Mouse (Mus musculus): ENCODE measurements around the gene Taok1. TPM values are rescaled to one million over a fixed set of nuclear protein-coding genes. Genes with fewer than 3 reads are reported as not detected.
A peak's percentile ranks its signal among the peaks of the same experiment; 100 is the strongest.

Gene Taok1
- polyA plus RNA-seq, 1 experiment from 2014 or later = 14.3 TPM

DNA sequence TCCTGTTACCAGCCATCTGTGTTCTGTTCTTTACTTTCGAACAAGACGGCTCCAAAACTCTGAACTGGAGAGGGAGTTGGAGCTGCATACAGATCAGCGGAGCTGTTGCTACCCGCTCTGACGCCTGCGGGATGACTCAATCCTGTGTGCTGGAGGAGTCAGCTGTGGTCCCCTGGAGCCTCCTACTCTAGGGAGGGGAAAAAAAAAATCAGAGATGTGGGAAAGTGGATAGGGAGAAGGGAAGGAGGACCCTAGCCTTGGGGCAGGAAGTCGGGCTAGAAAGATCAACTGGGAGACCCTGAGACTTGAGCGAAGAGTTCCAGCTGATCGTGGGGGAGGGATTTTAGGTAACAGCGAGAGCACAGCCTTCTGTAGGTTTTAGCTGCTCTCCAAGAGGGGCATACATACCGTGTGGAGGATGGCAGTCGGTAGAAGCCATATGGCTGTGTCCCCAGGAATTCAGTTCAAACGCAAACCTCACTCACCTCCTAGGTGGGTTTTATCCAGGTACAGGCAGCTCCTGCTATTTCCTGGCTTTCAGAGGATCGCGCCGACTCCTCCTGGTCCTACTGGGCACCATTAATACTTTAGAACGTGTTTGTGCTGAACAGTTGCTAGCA is 16.9 kb upstream of the Taok1 start:
- Histone ChIP-seq H3K4me1 (peaks cover 18% of the 10 kb centered on the region), H3K9me3 (no peaks in the 10 kb centered on the region), H3K4me2 (peak overlapping the region; percentile 75), H3K27me3 (peaks cover 5% of the 10 kb centered on the region; the same call in 1 of the 2 replicates), H3K27ac (no peak overlapping the region), H3K9ac (peak overlapping the region; percentile 63), H3K36me3 (no peaks in the 10 kb centered on the region), H3K4me3 (peak overlapping the region; percentile 36)
- ATAC-seq (ENCODE audit: insufficient number of reproducible peaks, insufficient read depth, low FRiP score, low TSS enrichment, low read depth) = no peak
- under 1% methylated on average over 17 of the region's 17 CpGs for WGBS

DNA sequence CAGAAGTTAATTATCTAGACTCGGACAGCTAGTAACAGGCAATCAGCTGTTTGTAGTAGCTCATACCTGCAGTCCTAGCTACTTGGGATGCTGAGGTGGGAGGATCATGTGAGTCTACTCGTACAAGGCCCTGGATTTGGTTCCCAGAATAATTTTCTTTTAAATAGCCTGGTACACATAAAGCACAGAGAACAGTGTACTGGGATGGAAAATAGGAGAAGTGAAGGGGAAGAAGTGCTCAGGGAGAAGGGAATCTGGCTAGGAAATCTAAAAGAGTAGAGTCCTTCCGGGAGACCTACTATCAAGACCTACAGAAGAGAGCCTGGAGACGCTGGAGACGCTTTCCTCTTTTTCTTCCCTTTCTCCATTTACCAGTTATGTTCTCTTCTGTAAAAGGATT is 16.4 kb upstream of the Taok1 start:
- no peak for ATAC-seq (ENCODE audit: insufficient number of reproducible peaks, insufficient read depth, low FRiP score, low TSS enrichment, low read depth)
- H3K9me3 ChIP-seq = no peaks in the 10 kb centered on the region
- peak overlapping the region; percentile 36 for H3K4me3 ChIP-seq
- no peaks in the 10 kb centered on the region for H3K36me3 ChIP-seq
- 0 out of 2 replicates have a peak overlapping the region, but pooled peaks have one; percentile 12 for H3K27ac ChIP-seq
- H3K9ac ChIP-seq = peak overlapping the region; percentile 63
- H3K27me3 ChIP-seq = peaks cover 5% of the 10 kb centered on the region; the same call in 1 of the 2 replicates
- H3K4me1 ChIP-seq = peaks cover 18% of the 10 kb centered on the region
- H3K4me2 ChIP-seq = peak overlapping the region; percentile 75
- 21% methylated on average over 5 of the region's 5 CpGs for WGBS

DNA sequence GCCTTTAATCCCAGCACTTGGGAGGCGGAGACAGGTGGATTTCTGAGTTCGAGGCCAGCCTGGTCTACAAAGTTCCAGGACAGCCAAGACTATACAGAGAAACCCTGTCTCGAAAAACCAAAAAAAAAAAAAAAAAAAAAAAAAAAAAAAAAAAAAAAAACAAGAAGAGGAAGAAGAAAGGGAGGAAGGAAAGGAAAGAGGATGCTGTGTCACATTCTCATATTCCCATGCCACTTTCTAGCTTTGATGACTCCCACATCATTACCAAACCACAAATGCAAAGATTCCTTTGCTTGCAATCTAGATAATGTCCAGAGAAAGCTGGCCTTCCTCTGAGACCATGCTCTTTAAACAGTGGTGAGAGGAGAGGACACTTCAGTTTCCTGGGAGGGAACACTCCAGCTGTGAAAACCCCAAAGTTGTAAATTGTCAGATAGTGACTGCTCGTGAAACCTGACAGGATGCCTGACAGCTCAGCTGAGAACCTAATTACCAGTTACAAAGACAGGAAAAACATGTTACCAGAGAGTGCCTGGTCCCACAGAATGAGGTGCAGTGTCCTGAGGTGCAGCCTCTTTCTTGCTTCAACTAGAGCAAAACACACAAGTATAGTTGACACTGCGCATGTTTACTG is 14.4 kb upstream of the Taok1 start:
- Histone ChIP-seq H3K36me3 (no peaks in the 10 kb centered on the region), H3K4me2 (no peak overlapping the region), H3K27ac (no peak overlapping the region), H3K4me3 (no peak overlapping the region), H3K4me1 (peaks cover 18% of the 10 kb centered on the region), H3K27me3 (peaks cover 5% of the 10 kb centered on the region; the same call in 1 of the 2 replicates), H3K9ac (no peak overlapping the region), H3K9me3 (no peaks in the 10 kb centered on the region)
- WGBS = 60% methylated on average over 5 of the region's 5 CpGs
- no peak for ATAC-seq (ENCODE audit: insufficient number of reproducible peaks, insufficient read depth, low FRiP score, low TSS enrichment, low read depth)

DNA sequence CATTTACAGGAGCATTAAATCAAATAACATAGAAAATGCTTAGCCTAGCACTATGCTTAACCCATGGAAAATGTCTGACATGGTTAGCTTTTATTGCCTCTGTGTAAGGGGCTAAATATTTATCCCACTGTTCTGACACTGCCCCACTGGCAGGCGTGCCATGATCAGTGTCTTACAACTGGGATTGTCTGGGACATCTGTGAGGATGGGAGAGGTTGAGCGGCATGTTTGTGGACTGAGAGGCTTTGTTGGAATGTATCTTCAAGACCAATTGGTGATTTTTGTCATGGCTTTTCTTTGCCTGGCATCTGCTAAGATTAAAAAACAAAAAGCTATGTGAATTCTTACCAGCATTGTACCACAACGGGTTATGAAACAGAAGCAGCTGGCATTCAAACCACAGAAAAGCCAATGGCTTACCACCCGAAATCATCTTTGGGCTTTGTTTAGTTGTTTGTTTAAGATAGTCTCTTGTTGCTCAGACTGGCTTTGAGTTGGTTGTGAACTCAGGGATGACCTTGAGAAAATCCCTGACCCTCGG is 7.5 kb upstream of the Taok1 start:
- 68% methylated on average over 5 of the region's 5 CpGs for WGBS

DNA sequence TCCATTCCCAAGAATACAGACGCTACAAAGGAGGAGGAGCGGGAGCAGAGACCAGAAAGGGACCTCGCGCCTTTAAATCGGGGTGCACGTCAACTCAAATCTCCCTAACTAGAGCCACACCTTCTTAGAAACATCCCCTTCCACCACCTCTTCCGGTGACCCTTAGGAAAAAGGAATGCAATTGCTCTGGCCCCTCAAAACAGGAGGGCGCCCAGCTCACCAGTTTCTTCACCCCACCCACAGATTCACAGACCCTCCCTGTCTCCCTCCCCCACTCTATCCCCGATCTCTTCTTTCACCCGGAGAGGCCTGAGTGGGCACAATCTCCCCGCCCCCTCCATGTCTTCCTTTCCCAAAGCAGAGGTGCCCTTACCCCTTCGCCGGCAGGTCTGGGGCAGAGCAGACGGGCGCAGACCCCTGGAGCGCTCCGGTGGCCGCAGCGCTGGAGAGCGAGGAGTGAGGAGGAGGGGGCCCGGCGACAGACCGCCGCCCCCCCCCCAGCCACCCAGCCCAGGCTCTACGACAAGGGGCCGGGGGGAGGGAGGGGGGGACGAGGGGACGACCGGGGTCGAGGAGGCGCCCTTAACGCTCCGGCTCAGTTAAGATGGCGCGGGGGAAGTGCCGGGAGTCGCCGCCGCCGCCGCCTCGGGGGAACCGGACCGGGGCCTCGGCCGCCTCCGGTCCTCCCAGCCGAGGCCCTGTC is 629 bp downstream of the Taok1 start:
- 2% methylated on average over 24 of the region's 48 CpGs for WGBS
- ATAC-seq (ENCODE audit: insufficient number of reproducible peaks, insufficient read depth, low FRiP score, low TSS enrichment, low read depth) = peak; percentile 43; the same call in 1 of the 2 replicates

More for the DNA sequence above, 7.5 kb upstream of the Taok1 start:
- Histone ChIP-seq H3K36me3 (no peaks in the 10 kb centered on the region), H3K27ac (no peak overlapping the region), H3K9me3 (no peaks in the 10 kb centered on the region), H3K4me1 (no peaks in the 10 kb centered on the region), H3K27me3 (no peaks in the 10 kb centered on the region), H3K4me3 (no peak overlapping the region), H3K4me2 (no peak overlapping the region), H3K9ac (no peak overlapping the region)
- ATAC-seq (ENCODE audit: insufficient number of reproducible peaks, insufficient read depth, low FRiP score, low TSS enrichment, low read depth) = no peak

DNA sequence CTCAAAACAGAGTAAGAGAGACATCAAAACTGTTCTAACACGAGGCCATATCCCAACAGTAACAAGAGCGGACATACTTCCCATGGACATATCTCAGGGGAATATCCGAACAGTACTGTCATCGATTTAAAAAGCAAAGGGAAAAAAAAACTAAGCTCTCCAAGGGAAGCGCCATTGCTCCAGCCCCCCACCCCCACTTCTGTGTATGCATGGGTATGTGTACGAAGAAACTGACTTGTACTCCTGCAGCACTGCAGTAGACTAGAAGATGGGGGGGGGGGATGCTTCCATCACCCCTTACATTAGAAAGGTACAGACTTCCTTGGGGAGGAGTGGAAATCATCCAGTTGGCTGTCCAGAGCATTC is 1.2 kb downstream of the Taok1 start:
- WGBS = 5% methylated on average over 6 of the region's 6 CpGs
- no peak for ATAC-seq (ENCODE audit: insufficient number of reproducible peaks, insufficient read depth, low FRiP score, low TSS enrichment, low read depth)
- peaks cover 14% of the 10 kb centered on the region for H3K4me1 ChIP-seq
- H3K36me3 ChIP-seq = peaks cover 7% of the 10 kb centered on the region; the same call in 1 of the 2 replicates
- H3K9ac ChIP-seq = peak overlapping the region; percentile 99
- peak overlapping the region; percentile 98 for H3K4me3 ChIP-seq
- no peaks in the 10 kb centered on the region for H3K27me3 ChIP-seq
- H3K4me2 ChIP-seq = peak overlapping the region; percentile 81
- no peaks in the 10 kb centered on the region for H3K9me3 ChIP-seq
- H3K27ac ChIP-seq = peak overlapping the region; percentile 97

More for the DNA sequence above, 629 bp downstream of the Taok1 start:
- Histone ChIP-seq H3K27ac (peak overlapping the region; percentile 97), H3K9ac (peak overlapping the region; percentile 99), H3K4me1 (peaks cover 14% of the 10 kb centered on the region), H3K9me3 (no peaks in the 10 kb centered on the region), H3K4me3 (peak overlapping the region; percentile 98), H3K36me3 (peaks cover 7% of the 10 kb centered on the region; the same call in 1 of the 2 replicates), H3K27me3 (no peaks in the 10 kb centered on the region), H3K4me2 (peak overlapping the region; percentile 81)

DNA sequence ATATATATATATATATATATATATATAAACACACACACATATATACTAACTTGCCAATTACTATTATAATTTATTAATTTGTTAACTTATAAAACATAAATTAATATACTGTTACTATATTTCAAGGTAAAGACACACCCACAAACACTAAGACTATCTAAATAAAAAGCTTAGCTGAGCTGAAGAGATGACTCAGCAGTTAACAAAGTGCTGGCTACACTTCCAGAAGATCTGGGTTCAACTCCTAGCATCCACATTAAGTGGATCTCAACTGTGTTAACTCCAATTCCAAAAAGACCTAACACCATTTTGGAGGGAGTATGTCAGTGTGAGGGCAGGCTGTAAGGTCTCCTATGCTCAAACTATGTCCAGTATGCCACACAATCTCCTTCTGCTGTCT is 10.3 kb downstream of the Taok1 start:
- no peak overlapping the region for H3K27ac ChIP-seq
- no peaks in the 10 kb centered on the region for H3K4me1 ChIP-seq
- ATAC-seq (ENCODE audit: insufficient number of reproducible peaks, insufficient read depth, low FRiP score, low TSS enrichment, low read depth) = no peak
- no peak overlapping the region for H3K4me2 ChIP-seq
- H3K27me3 ChIP-seq = no peaks in the 10 kb centered on the region
- H3K4me3 ChIP-seq = no peak overlapping the region
- H3K36me3 ChIP-seq = peaks cover 7% of the 10 kb centered on the region; the same call in 1 of the 2 replicates
- no peak overlapping the region for H3K9ac ChIP-seq
- H3K9me3 ChIP-seq = no peaks in the 10 kb centered on the region

DNA sequence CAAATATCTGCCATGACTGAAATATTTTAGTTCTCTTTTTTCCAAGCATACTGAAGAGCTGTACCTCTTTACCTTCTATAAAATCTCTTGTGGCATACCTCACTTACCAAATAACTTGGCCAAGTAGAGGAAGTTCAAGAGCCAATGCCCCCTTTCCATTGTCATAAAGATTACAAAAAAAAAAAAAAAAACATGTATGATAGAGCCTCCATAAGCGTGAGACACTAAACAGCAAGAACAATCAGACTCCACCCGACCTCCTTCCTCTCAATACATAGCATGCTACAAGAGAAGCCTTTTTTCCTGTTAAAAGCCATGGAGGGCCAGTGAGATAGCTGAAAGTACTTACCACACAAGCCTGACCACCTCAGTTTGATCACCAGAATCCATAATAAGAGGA is 16.2 kb downstream of the Taok1 start:
- Histone ChIP-seq H3K4me1 (no peaks in the 10 kb centered on the region), H3K4me3 (no peak overlapping the region), H3K9me3 (no peaks in the 10 kb centered on the region), H3K36me3 (peaks cover 23% of the 10 kb centered on the region), H3K4me2 (no peak overlapping the region), H3K27me3 (no peaks in the 10 kb centered on the region), H3K27ac (no peak overlapping the region), H3K9ac (no peak overlapping the region)
- WGBS = 90% methylated on average over 2 of the region's 2 CpGs
- no peak for ATAC-seq (ENCODE audit: insufficient number of reproducible peaks, insufficient read depth, low FRiP score, low TSS enrichment, low read depth)

DNA sequence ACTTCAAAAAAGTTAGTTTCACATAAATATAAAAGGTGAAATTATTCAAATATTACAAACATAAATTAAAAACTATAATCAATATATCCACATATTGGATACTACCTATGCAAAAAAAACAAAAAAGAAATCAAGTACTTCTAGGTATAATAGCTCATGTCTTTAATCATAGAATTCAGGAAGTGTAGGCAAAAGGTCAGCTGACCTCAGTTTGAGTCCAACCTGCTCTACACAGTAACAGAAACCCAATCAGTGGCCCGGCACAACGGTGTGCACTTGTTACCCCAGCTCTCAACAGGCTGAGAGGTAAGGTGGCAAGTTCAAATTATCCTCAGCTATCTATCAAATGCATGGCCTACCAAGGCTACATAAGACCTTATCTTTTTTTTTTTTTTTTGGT is 16.8 kb downstream of the Taok1 start:
- Histone ChIP-seq H3K4me3 (no peak overlapping the region), H3K4me1 (no peaks in the 10 kb centered on the region), H3K36me3 (peaks cover 21% of the 10 kb centered on the region), H3K27ac (no peak overlapping the region), H3K4me2 (no peak overlapping the region), H3K27me3 (no peaks in the 10 kb centered on the region), H3K9me3 (no peaks in the 10 kb centered on the region), H3K9ac (no peak overlapping the region)
- WGBS = 86% methylated on average over 2 of the region's 2 CpGs
- ATAC-seq (ENCODE audit: insufficient number of reproducible peaks, insufficient read depth, low FRiP score, low TSS enrichment, low read depth) = no peak

DNA sequence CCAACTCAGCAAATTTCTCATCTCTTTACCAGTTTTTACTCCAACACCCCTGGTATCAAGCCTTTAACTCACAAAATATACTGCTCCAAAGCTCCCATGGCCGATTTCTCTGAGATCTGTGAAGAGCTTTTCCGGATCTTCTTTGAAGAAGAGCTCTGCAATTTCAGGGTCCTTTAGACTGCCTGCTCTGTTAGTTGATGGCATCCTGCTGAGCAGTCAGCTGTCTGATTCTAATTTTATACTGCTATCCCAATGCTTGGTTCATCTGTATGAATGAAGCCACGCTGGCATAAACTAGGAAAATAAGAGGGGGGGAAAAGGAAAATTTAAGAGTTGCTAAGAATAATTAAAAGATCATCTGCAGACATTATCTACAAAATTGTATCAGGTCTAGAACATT is 22.4 kb downstream of the Taok1 start:
- no peak overlapping the region for H3K4me3 ChIP-seq
- no peaks in the 10 kb centered on the region for H3K4me1 ChIP-seq
- WGBS = 84% methylated on average over 3 of the region's 3 CpGs
- no peak overlapping the region for H3K4me2 ChIP-seq
- no peaks in the 10 kb centered on the region for H3K9me3 ChIP-seq
- H3K9ac ChIP-seq = no peak overlapping the region
- H3K27ac ChIP-seq = no peak overlapping the region
- H3K27me3 ChIP-seq = no peaks in the 10 kb centered on the region
- no peak for ATAC-seq (ENCODE audit: insufficient number of reproducible peaks, insufficient read depth, low FRiP score, low TSS enrichment, low read depth)
- peaks cover 43% of the 10 kb centered on the region for H3K36me3 ChIP-seq

DNA sequence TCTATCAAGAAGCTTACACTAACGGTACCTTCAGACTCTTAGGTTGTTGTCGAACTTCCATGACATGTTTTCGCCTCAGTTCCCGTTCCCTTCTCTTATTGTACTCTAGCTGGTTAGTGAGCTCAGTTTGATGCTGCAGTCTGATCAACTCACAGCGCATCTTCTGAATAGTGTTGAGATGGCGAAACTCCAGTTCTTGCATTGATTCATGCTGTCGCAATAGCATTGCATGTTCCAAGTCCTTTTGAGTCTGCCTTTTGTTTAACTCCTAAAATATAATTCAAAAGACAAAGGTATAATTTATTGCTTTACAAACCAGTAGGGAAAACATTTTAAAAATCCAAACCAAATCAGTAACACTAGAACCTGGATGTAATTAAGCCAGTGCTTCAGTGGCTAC is 62.4 kb downstream of the Taok1 start:
- Histone ChIP-seq H3K4me3 (no peak overlapping the region), H3K9me3 (no peaks in the 10 kb centered on the region), H3K9ac (no peak overlapping the region), H3K27ac (no peak overlapping the region), H3K27me3 (no peaks in the 10 kb centered on the region), H3K36me3 (peaks cover 73% of the 10 kb centered on the region), H3K4me1 (no peaks in the 10 kb centered on the region), H3K4me2 (no peak overlapping the region)
- no peak for ATAC-seq (ENCODE audit: insufficient number of reproducible peaks, insufficient read depth, low FRiP score, low TSS enrichment, low read depth)
- WGBS = 86% methylated on average over 7 of the region's 7 CpGs
